ENCODE assay signal across 25 mouse cellular contexts in genomic region chr11:94985140-94985539, GRCm38 (mm10). TPM values are rescaled to one million over a fixed set of nuclear protein-coding genes. Genes with fewer than 3 reads are reported as not detected.
DNase-seq lines count a peak whose midpoint lies in the region; ATAC-seq lines count a peak whose summit lies in the region.
"Had no signal": no experiment of that assay in that cellular context is flagged by ENCODE, and none has a peak within 500 bp of the region (broad histone marks: within the 10 kb centered on the region; RNA-seq: fewer than 3 reads in every experiment).

No protein-coding gene starts in this region.

- no peaks in the 10 kb centered on the region for H3K27me3 ChIP-seq in limb, embryonic 11.5 days (ENCODE audit: control insufficient read depth, insufficient read depth, low read length)
- no peaks in the 10 kb centered on the region for H3K27me3 ChIP-seq in limb, embryonic 10.5 days (ENCODE audit: low read depth, poor library complexity, severe bottlenecking)
- H3K27me3 ChIP-seq in midbrain, embryonic 11.5 days (ENCODE audit: control insufficient read depth, insufficient read depth, low read length), result no peaks in the 10 kb centered on the region; the same call in 1 of the 2 replicates
- no peaks in the 10 kb centered on the region for H3K27me3 ChIP-seq in midbrain, embryonic 13.5 days
- H3K27me3 ChIP-seq: hindbrain, embryonic 13.5 days; lung, embryonic 15.5 days had no signal

- no peak overlapping the region for H3K4me2 ChIP-seq in limb, embryonic 11.5 days (ENCODE audit: low read depth, severe bottlenecking)
- no peak overlapping the region for H3K4me2 ChIP-seq in midbrain, embryonic 11.5 days
- H3K4me2 ChIP-seq in midbrain, embryonic 13.5 days (replicated peaks), result no peak overlapping the region
- H3K4me2 ChIP-seq: hindbrain, embryonic 13.5 days; lung, embryonic 15.5 days had no signal

- ATAC-seq in cerebellum, adult (ENCODE audit: insufficient number of reproducible peaks, low FRiP score, low TSS enrichment), result no peak
- no peak for ATAC-seq in limb, embryonic 11.5 days (ENCODE audit: insufficient number of reproducible peaks, low FRiP score, low TSS enrichment, low read depth)
- no peak for ATAC-seq in midbrain, embryonic 11.5 days (ENCODE audit: low FRiP score)
- no peak for ATAC-seq in midbrain, embryonic 13.5 days
- 0 out of 2 replicates have a peak, but pooled peaks have one; percentile 35 for ATAC-seq in erythroblast, adult 5-6 weeks (replicated peaks; ENCODE audit: low FRiP score, poor library complexity, severe bottlenecking)
- ATAC-seq: forebrain, postnatal 0 days had no signal

- no peaks in the 10 kb centered on the region for H3K9me3 ChIP-seq in limb, embryonic 11.5 days (ENCODE audit: control insufficient read depth, low read length)
- H3K9me3 ChIP-seq in limb, embryonic 10.5 days (replicated peaks), result no peaks in the 10 kb centered on the region
- no peaks in the 10 kb centered on the region for H3K9me3 ChIP-seq in midbrain, embryonic 11.5 days (ENCODE audit: control insufficient read depth, low read length)
- no peaks in the 10 kb centered on the region for H3K9me3 ChIP-seq in midbrain, embryonic 13.5 days
- H3K9me3 ChIP-seq: hindbrain, embryonic 13.5 days; lung, embryonic 15.5 days had no signal

- no peak overlapping the region for H3K4me3 ChIP-seq in limb, embryonic 11.5 days (ENCODE audit: low read depth, low read length)
- H3K4me3 ChIP-seq in limb, embryonic 10.5 days, result no peak overlapping the region
- no peak overlapping the region for H3K4me3 ChIP-seq in midbrain, embryonic 11.5 days (ENCODE audit: low read depth, low read length)
- H3K4me3 ChIP-seq in midbrain, embryonic 13.5 days (replicated peaks), result no peak overlapping the region
- H3K4me3 ChIP-seq: hindbrain, embryonic 13.5 days; layer of hippocampus, adult 2 months; lung, embryonic 15.5 days had no signal

- no peak overlapping the region for H3K9ac ChIP-seq in limb, embryonic 11.5 days (ENCODE audit: low read length)
- no peak overlapping the region for H3K9ac ChIP-seq in midbrain, embryonic 11.5 days (ENCODE audit: low read length)
- no peak overlapping the region for H3K9ac ChIP-seq in midbrain, embryonic 13.5 days (replicated peaks)
- H3K9ac ChIP-seq: forebrain, postnatal 0 days; hindbrain, embryonic 13.5 days; lung, embryonic 15.5 days had no signal

- DNase-seq in cerebellum, adult 11-12 months, result peak; percentile 27
- DNase-seq in limb, embryonic 11.5 days (ENCODE audit: low spot score), result peak; percentile 38
- no peak for DNase-seq in limb, embryonic 10.5 days (ENCODE audit: low spot score)
- peak; percentile 87 for DNase-seq in midbrain, embryonic 11.5 days (ENCODE audit: low spot score, missing footprints)
- no peak for DNase-seq in frontal cortex, postnatal 25 days (ENCODE audit: low spot score in 2 of 2)
- DNase-seq: adrenal gland, postnatal 25 days; forebrain, postnatal 0 days; heart, adult 18-20 months; kidney, adult 18-20 months; kidney, postnatal 10 days; left cerebral cortex, postnatal 4 days; right cerebral cortex, postnatal 14 days had no signal

- 49% methylated on average over 1 of the region's 1 CpGs for WGBS in limb, embryonic 11.5 days
- WGBS in limb, embryonic 10.5 days, result 52% methylated on average over 1 of the region's 1 CpGs
- WGBS in midbrain, embryonic 11.5 days, result 45% methylated on average over 1 of the region's 1 CpGs
- 49% methylated on average over 1 of the region's 1 CpGs for WGBS in midbrain, embryonic 13.5 days

- H3K4me1 ChIP-seq in limb, embryonic 11.5 days (ENCODE audit: control insufficient read depth, insufficient read depth, low read length), result peaks cover 14% of the 10 kb centered on the region
- peaks cover 54% of the 10 kb centered on the region for H3K4me1 ChIP-seq in limb, embryonic 10.5 days
- H3K4me1 ChIP-seq in midbrain, embryonic 11.5 days (ENCODE audit: control insufficient read depth, insufficient read depth, low read length), result peaks cover 21% of the 10 kb centered on the region
- H3K4me1 ChIP-seq in midbrain, embryonic 13.5 days (replicated peaks), result peaks cover 15% of the 10 kb centered on the region

- H3K27ac ChIP-seq in limb, embryonic 11.5 days (replicated peaks; ENCODE audit: low read depth, low read length), result no peak overlapping the region
- H3K27ac ChIP-seq in limb, embryonic 10.5 days, result no peak overlapping the region
- no peak overlapping the region for H3K27ac ChIP-seq in midbrain, embryonic 11.5 days (ENCODE audit: low read depth, low read length)
- no peak overlapping the region for H3K27ac ChIP-seq in midbrain, embryonic 13.5 days
- H3K27ac ChIP-seq: hindbrain, embryonic 13.5 days; layer of hippocampus, adult 2 months; lung, embryonic 15.5 days had no signal

- H3K36me3 ChIP-seq in limb, embryonic 11.5 days (ENCODE audit: control insufficient read depth, insufficient read depth, low read length), result no peaks in the 10 kb centered on the region
- H3K36me3 ChIP-seq in limb, embryonic 10.5 days, result no peaks in the 10 kb centered on the region
- H3K36me3 ChIP-seq in midbrain, embryonic 11.5 days (ENCODE audit: control insufficient read depth, insufficient read depth, low read length), result no peaks in the 10 kb centered on the region
- H3K36me3 ChIP-seq in midbrain, embryonic 13.5 days, result no peaks in the 10 kb centered on the region
- H3K36me3 ChIP-seq: hindbrain, embryonic 13.5 days; lung, embryonic 15.5 days had no signal

RNA-seq across cellular contexts. Expression of gene Ppp1r9b, which starts 5.7 kb away (rescaled TPM):
- polyA plus RNA-seq in limb, embryonic 11.5 days (2014; fragmentation: Nextera tagmentation; extraction: Ambion mirVana), result 14.4 and 14.8 TPM in 2 replicates
- 9.9 and 10.8 TPM in 2 replicates for polyA plus RNA-seq in limb, embryonic 10.5 days (2016; fragmentation: Nextera tagmentation; extraction: Ambion mirVana)
- 10.5 and 12.4 TPM in 2 replicates for polyA plus RNA-seq in midbrain, embryonic 11.5 days (2014; fragmentation: Nextera tagmentation; extraction: Ambion mirVana)
- 17.4 and 17.8 TPM in 2 replicates for polyA plus RNA-seq in midbrain, embryonic 13.5 days (2015; fragmentation: Nextera tagmentation; extraction: Ambion mirVana)
- 21.9 and 30.7 TPM in 2 replicates for total RNA-seq in erythroblast, adult 5-6 weeks (2015; ENCODE audit: low replicate concordance)
- 41.1 and 45.2 TPM in 2 replicates for total RNA-seq in erythroblast, adult 5-6 weeks (2017; ENCODE audit: low replicate concordance)

RNA-seq across cellular contexts. Expression of gene Sgca, which starts 9.0 kb away (rescaled TPM):
- polyA plus RNA-seq in limb, embryonic 11.5 days (2014; fragmentation: Nextera tagmentation; extraction: Ambion mirVana), result 0.60 and 0.70 TPM in 2 replicates
- polyA plus RNA-seq in limb, embryonic 10.5 days (2016; fragmentation: Nextera tagmentation; extraction: Ambion mirVana), result 0.23 TPM in 1 of 2 replicates, not detected in the other
- not detected in 2 replicates for polyA plus RNA-seq in midbrain, embryonic 11.5 days (2014; fragmentation: Nextera tagmentation; extraction: Ambion mirVana)
- polyA plus RNA-seq in midbrain, embryonic 13.5 days (2015; fragmentation: Nextera tagmentation; extraction: Ambion mirVana), result 0.17 TPM in 1 of 2 replicates, not detected in the other
- not detected in 2 replicates for total RNA-seq in erythroblast, adult 5-6 weeks (2015; ENCODE audit: low replicate concordance)
- not detected in 2 replicates for total RNA-seq in erythroblast, adult 5-6 weeks (2017; ENCODE audit: low replicate concordance)
- total RNA-seq: adrenal gland, postnatal 25 days; forebrain, postnatal 0 days; left cerebral cortex, adult 18-20 months; left cerebral cortex, postnatal 4 days; megakaryocyte-erythroid progenitor cell, adult 5-6 weeks had no signal

RNA-seq across cellular contexts. Expression of gene Hils1, which starts 17.7 kb away (rescaled TPM):
- polyA plus RNA-seq in limb, embryonic 11.5 days (2014; fragmentation: Nextera tagmentation; extraction: Ambion mirVana), result not detected in 2 replicates
- polyA plus RNA-seq in limb, embryonic 10.5 days (2016; fragmentation: Nextera tagmentation; extraction: Ambion mirVana), result not detected in 2 replicates
- not detected in 2 replicates for polyA plus RNA-seq in midbrain, embryonic 11.5 days (2014; fragmentation: Nextera tagmentation; extraction: Ambion mirVana)
- polyA plus RNA-seq in midbrain, embryonic 13.5 days (2015; fragmentation: Nextera tagmentation; extraction: Ambion mirVana), result not detected in 2 replicates
- not detected in 2 replicates for total RNA-seq in erythroblast, adult 5-6 weeks (2015; ENCODE audit: low replicate concordance)
- not detected in 2 replicates for total RNA-seq in erythroblast, adult 5-6 weeks (2017; ENCODE audit: low replicate concordance)
- total RNA-seq: adrenal gland, postnatal 25 days; CH12.LX; forebrain, postnatal 0 days; gastrocnemius, adult 8-10 months; heart, adult 18-20 months; layer of hippocampus, adult 2 months; left cerebral cortex, adult 18-20 months; megakaryocyte-erythroid progenitor cell, adult 5-6 weeks had no signal
- polyA plus RNA-seq: forebrain, postnatal 0 days; heart, postnatal 0 days; hindbrain, embryonic 13.5 days; lung, embryonic 15.5 days; neural tube, embryonic 11.5 days; spleen, adult 2 months had no signal

RNA-seq across cellular contexts. Expression of gene Samd14, which starts 24.5 kb away (rescaled TPM):
- 34.1 and 35.6 TPM in 2 replicates for polyA plus RNA-seq in limb, embryonic 11.5 days (2014; fragmentation: Nextera tagmentation; extraction: Ambion mirVana)
- polyA plus RNA-seq in limb, embryonic 10.5 days (2016; fragmentation: Nextera tagmentation; extraction: Ambion mirVana), result 29.7 and 39.2 TPM in 2 replicates
- 47.3 and 47.8 TPM in 2 replicates for polyA plus RNA-seq in midbrain, embryonic 11.5 days (2014; fragmentation: Nextera tagmentation; extraction: Ambion mirVana)
- polyA plus RNA-seq in midbrain, embryonic 13.5 days (2015; fragmentation: Nextera tagmentation; extraction: Ambion mirVana), result 123 and 141 TPM in 2 replicates
- total RNA-seq in erythroblast, adult 5-6 weeks (2015; ENCODE audit: low replicate concordance), result 22.1 and 25.9 TPM in 2 replicates
- 32.0 and 47.1 TPM in 2 replicates for total RNA-seq in erythroblast, adult 5-6 weeks (2017; ENCODE audit: low replicate concordance)

RNA-seq across cellular contexts. Expression of gene Col1a1, which starts 49.1 kb away (rescaled TPM):
- polyA plus RNA-seq in limb, embryonic 11.5 days (2014; fragmentation: Nextera tagmentation; extraction: Ambion mirVana), result 89.0 and 102 TPM in 2 replicates
- polyA plus RNA-seq in limb, embryonic 10.5 days (2016; fragmentation: Nextera tagmentation; extraction: Ambion mirVana), result 81.4 and 104 TPM in 2 replicates
- 128 and 136 TPM in 2 replicates for polyA plus RNA-seq in midbrain, embryonic 11.5 days (2014; fragmentation: Nextera tagmentation; extraction: Ambion mirVana)
- polyA plus RNA-seq in midbrain, embryonic 13.5 days (2015; fragmentation: Nextera tagmentation; extraction: Ambion mirVana), result 51.5 and 68.9 TPM in 2 replicates
- 0.21 TPM in 1 of 2 replicates, not detected in the other for total RNA-seq in erythroblast, adult 5-6 weeks (2015; ENCODE audit: low replicate concordance)
- total RNA-seq in erythroblast, adult 5-6 weeks (2017; ENCODE audit: low replicate concordance), result 0.68 TPM in 1 of 2 replicates, not detected in the other
- total RNA-seq: megakaryocyte-erythroid progenitor cell, adult 5-6 weeks had no signal

Comparison
In these comparisons a context has a peak if more than half of its experiments do, and no peak if none do; other contexts are left out.
1. DNase-seq: peak in cerebellum, adult 11-12 months (single experiment), limb, embryonic 11.5 days (single experiment) and midbrain, embryonic 11.5 days (single experiment); none in limb, embryonic 10.5 days (single experiment) and frontal cortex, postnatal 25 days (0 of 2).